Mouse (Mus musculus) embryonic facial prominence, embryonic 12.5 days (tissue): ENCODE data around the gene Cfap77. TPM values are rescaled to one million over a fixed set of nuclear protein-coding genes. Genes with fewer than 3 reads are reported as not detected.

Experiments used
- ATAC-seq: fragments of 200-750 bp; cut with Nextera tagmentation; 2 replicates; pipeline ENCODE4 v1.8.0; 2017; ENCODE audit not compliant: insufficient number of reproducible peaks, insufficient read depth, low FRiP score, low TSS enrichment
- H3K27ac ChIP-seq: fragments of 300-500 bp; sonication (generic); 2 replicates; pipeline ENCODE4 v1.5.1; 2016; ENCODE audit warnings: mild to moderate bottlenecking
- H3K27me3 ChIP-seq: fragments of 300-500 bp; sonication (generic); 2 replicates; pipeline ENCODE4 v1.6.1; 2016; ENCODE audit warnings: mild to moderate bottlenecking, moderate library complexity
- H3K36me3 ChIP-seq: fragments of 300-500 bp; sonication (generic); 2 replicates; pipeline ENCODE4 v1.6.1; 2016; ENCODE audit warnings: mild to moderate bottlenecking
- H3K4me1 ChIP-seq: fragments of 300-500 bp; sonication (generic); 2 replicates; pipeline ENCODE4 v1.6.1; 2016
- H3K4me2 ChIP-seq: fragments of 300-500 bp; sonication (generic); replicated peaks from 2 replicates; pipeline ENCODE4 v1.6.1; 2016; ENCODE audit warnings: mild to moderate bottlenecking, moderate library complexity
- H3K4me3 ChIP-seq: fragments of 300-500 bp; sonication (generic); 2 replicates; pipeline ENCODE4 v1.5.1; 2016; ENCODE audit warnings: mild to moderate bottlenecking
- H3K9ac ChIP-seq: fragments of 300-500 bp; sonication (generic); 2 replicates; pipeline ENCODE4 v1.6.1; 2016; ENCODE audit warnings: mild to moderate bottlenecking, moderate library complexity
- H3K9me3 ChIP-seq: fragments of 300-500 bp; sonication (generic); 2 replicates; pipeline ENCODE4 v1.6.1; 2016; ENCODE audit warnings: mild to moderate bottlenecking, moderate library complexity
- WGBS: fragments of 180-500 bp; shearing (Covaris S2); methylation state at CpG from one replicate; pipeline ENCODE4 v1.1.7; 2016; 5-methylcytosine and 5-hydroxymethylcytosine counted together
- polyA plus RNA-seq: library from polyadenylated mRNA; unstranded; fragments of >200 nt; fragmentation: Nextera tagmentation; extraction: Ambion mirVana; gene quantifications from 2 replicates; pipeline ENCODE4 v1.2.1, GENCODE M21; 2016

Cfap77 gene
- polyA plus RNA-seq, 1 experiment from 2014 or later, result 0.55 TPM

DNA sequence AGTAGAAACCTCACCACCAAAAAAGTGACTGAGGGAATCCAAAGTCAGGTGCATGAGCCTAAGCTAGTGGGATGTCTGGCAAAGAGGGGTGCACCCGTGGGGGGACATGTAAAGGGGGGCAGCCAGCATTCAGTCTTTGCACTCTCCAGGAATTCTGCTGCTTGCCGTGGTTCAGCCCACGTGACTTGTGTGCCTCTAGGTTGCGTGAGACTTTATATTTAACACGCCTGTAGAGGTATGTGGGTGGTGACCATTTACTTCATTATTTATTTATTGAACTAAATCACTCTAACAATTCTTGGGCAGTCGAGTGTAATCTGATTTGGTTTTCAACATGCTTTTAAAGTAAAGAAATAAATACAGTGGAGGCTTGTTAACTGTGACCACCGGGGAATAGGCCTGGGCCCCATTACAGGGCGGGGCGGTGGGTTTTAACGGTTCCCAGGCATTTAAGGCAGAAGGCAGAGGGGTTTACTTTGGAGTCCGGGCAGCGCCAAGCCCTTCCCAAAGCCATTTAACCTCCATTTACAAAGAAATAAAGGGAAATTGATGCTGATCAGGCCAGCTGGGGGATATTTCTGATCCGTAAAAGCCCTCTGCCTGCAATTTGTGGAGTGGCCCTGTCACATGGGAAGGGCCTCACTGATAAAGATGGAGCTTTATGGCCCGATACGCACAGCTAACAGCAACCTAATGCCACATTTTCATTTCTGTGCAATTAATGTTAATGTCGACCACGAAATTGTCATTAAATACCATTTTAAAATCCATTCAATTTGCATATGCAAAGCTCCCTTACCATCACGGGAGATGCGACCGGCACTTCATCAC, 74.6 kb downstream of the Cfap77 start:
- H3K27ac ChIP-seq, result no peak overlapping the region
- H3K4me2 ChIP-seq, result no peak overlapping the region
- no peaks in the 10 kb centered on the region for H3K9me3 ChIP-seq
- peaks cover 23% of the 10 kb centered on the region for H3K27me3 ChIP-seq
- no peak overlapping the region for H3K4me3 ChIP-seq
- no peaks in the 10 kb centered on the region for H3K36me3 ChIP-seq
- H3K4me1 ChIP-seq, result peaks cover 10% of the 10 kb centered on the region
- H3K9ac ChIP-seq, result no peak overlapping the region
- no peak for ATAC-seq
- 51% methylated on average over 20 of the region's 20 CpGs for WGBS

DNA sequence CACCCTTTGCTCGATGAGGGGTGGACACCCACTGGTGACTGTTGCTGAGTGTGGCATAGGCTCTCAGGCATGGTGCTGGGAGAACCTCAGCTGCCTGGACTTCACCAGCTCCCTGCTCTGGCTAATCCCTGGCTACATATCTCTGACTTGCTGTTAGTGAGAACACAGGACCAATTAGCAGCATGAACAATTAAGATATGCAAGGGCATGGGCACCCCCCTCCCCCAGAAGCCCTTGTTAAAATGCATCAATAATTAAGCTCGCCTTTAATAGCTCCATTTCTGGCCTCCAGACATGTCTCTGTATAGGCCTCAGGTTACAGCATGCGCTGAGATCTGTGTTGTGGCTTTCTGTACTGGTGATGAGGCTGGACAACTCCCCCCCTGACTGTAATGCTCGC, 76.4 kb downstream of the Cfap77 start:
- H3K27ac ChIP-seq, result no peak overlapping the region
- no peak overlapping the region for H3K4me3 ChIP-seq
- no peaks in the 10 kb centered on the region for H3K36me3 ChIP-seq
- H3K27me3 ChIP-seq, result peaks cover 29% of the 10 kb centered on the region
- WGBS, result 54% methylated on average over 4 of the region's 4 CpGs
- H3K9ac ChIP-seq, result no peak overlapping the region
- H3K4me1 ChIP-seq, result peaks cover 26% of the 10 kb centered on the region
- no peak overlapping the region for H3K4me2 ChIP-seq
- ATAC-seq, result no peak
- no peaks in the 10 kb centered on the region for H3K9me3 ChIP-seq

GRCm38 (mm10) chr2:28976635-28977034, 78.2 kb downstream of the Cfap77 start:
- 14% methylated on average over 7 of the region's 7 CpGs for WGBS
- Histone ChIP-seq H3K27me3 (peaks cover 30% of the 10 kb centered on the region), H3K4me2 (no peak overlapping the region), H3K4me3 (no peak overlapping the region), H3K36me3 (no peaks in the 10 kb centered on the region), H3K9me3 (no peaks in the 10 kb centered on the region), H3K27ac (no peak overlapping the region), H3K9ac (no peak overlapping the region), H3K4me1 (peaks cover 28% of the 10 kb centered on the region)
- ATAC-seq, result no peak; the same call in 1 of the 2 replicates

- Histone ChIP-seq H3K27ac (no peak overlapping the region), H3K9me3 (no peaks in the 10 kb centered on the region), H3K27me3 (peaks cover 30% of the 10 kb centered on the region), H3K9ac (no peak overlapping the region), H3K36me3 (no peaks in the 10 kb centered on the region), H3K4me1 (peaks cover 26% of the 10 kb centered on the region), H3K4me3 (no peak overlapping the region), H3K4me2 (no peak overlapping the region)
- 69% methylated on average over 5 of the region's 5 CpGs for WGBS
- no peak for ATAC-seq
These were observed 79.3 kb downstream of the Cfap77 start for GRCm38 (mm10) chr2:28975604-28976003.

DNA sequence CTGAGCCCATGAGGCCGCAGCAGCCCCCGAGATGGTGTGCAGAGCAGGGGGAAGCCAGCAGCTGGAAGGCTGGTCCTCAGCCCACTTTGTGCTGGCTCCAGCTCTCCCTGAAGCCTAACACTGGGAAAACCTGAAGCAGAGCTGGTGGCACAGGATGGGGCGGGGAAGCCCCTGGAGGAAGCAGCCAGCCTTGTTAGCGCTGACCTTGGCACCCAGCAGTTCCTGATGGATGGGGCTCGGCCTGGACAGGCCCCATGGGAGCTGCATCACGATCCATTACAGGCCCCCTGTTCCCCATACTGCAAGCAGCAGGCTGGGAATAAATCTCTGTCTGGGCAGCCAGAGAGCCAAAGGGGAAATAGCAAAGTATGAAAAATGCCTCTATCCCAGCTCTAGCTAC, 80.3 kb downstream of the Cfap77 start:
- H3K9ac ChIP-seq, result no peak overlapping the region

DNA sequence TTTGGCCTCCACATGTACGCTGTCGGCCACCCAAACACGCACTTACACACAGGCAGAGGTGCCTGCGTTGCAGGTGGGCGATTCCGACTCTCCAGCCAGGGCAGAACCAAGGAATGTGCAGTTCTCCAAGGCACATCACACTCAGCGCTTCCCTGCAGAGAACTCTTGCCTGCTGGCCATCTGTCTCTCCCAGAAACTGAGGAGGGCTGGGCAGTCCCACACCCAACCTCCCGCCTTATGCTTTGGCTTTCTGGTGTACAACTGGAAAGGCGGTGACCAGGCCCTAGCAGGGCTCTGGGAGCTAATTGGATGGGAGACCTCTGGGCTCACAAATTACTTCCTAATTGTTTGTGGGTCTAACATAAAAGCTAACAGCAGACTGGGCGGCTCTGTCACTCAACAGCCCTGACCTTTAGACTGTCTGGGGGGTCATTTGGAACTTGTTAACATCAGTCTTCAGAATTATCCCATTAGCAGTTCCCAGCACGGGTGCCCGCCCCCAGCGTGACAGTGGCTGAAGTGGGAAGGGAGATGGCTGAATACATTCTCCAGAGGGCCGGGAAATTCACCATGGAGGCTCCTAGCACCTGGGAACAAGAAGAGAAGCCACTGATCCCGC, 80.9 kb downstream of the Cfap77 start:
- no peak overlapping the region for H3K4me2 ChIP-seq
- peaks cover 38% of the 10 kb centered on the region for H3K27me3 ChIP-seq
- no peaks in the 10 kb centered on the region for H3K36me3 ChIP-seq
- peak; percentile 17; the same call in 1 of the 2 replicates for ATAC-seq
- H3K9me3 ChIP-seq, result no peaks in the 10 kb centered on the region
- peaks cover 18% of the 10 kb centered on the region for H3K4me1 ChIP-seq
- H3K27ac ChIP-seq, result no peak overlapping the region
- WGBS, result 31% methylated on average over 15 of the region's 15 CpGs
- H3K4me3 ChIP-seq, result no peak overlapping the region
- no peak overlapping the region for H3K9ac ChIP-seq

More for the DNA sequence above, 80.3 kb downstream of the Cfap77 start:
- peaks cover 32% of the 10 kb centered on the region for H3K27me3 ChIP-seq
- peaks cover 18% of the 10 kb centered on the region for H3K4me1 ChIP-seq
- H3K27ac ChIP-seq, result no peak overlapping the region
- ATAC-seq, result no peak
- H3K9me3 ChIP-seq, result no peaks in the 10 kb centered on the region
- H3K4me3 ChIP-seq, result no peak overlapping the region
- no peaks in the 10 kb centered on the region for H3K36me3 ChIP-seq
- no peak overlapping the region for H3K4me2 ChIP-seq
- 17% methylated on average over 5 of the region's 6 CpGs for WGBS

- no peak for ATAC-seq
- peaks cover 29% of the 10 kb centered on the region for H3K27me3 ChIP-seq
- H3K4me1 ChIP-seq, result peaks cover 18% of the 10 kb centered on the region
- no peak overlapping the region for H3K9ac ChIP-seq
- no peak overlapping the region for H3K4me2 ChIP-seq
- H3K4me3 ChIP-seq, result no peak overlapping the region
- H3K36me3 ChIP-seq, result no peaks in the 10 kb centered on the region
- H3K27ac ChIP-seq, result no peak overlapping the region
- WGBS, result 72% methylated on average over 14 of the region's 14 CpGs
- H3K9me3 ChIP-seq, result no peaks in the 10 kb centered on the region
These were observed 84.4 kb downstream of the Cfap77 start for GRCm38 (mm10) chr2:28970424-28970823.

DNA sequence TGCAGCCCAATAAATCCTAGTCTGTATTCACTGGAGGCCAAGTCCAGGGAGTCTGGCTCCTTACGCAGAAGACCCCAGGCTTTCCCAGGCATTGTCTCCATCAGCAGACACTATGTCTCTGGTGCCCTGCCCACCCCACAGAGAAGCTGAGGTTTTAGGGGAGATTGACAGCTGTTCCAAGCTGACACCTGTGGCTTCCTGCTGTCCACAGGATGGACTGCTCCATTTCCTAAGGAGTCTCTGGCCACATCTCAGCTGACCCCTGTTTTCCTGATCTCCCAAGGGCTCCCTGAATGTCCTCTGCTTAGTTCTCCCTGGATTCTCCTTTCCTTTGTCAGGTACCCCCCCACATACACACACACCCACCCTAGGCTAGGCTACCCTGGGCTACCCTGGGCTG, 86.6 kb downstream of the Cfap77 start:
- no peak overlapping the region for H3K4me2 ChIP-seq
- no peaks in the 10 kb centered on the region for H3K36me3 ChIP-seq
- H3K4me1 ChIP-seq, result 0 out of 2 replicates have a peak, but pooled peaks cover under 1% of the 10 kb centered on the region
- ATAC-seq, result no peak
- no peak overlapping the region for H3K4me3 ChIP-seq
- no peak overlapping the region for H3K27ac ChIP-seq
- WGBS, result 70% methylated on average over 1 of the region's 1 CpGs
- no peaks in the 10 kb centered on the region for H3K9me3 ChIP-seq
- H3K9ac ChIP-seq, result no peak overlapping the region
- peaks cover 21% of the 10 kb centered on the region for H3K27me3 ChIP-seq

DNA sequence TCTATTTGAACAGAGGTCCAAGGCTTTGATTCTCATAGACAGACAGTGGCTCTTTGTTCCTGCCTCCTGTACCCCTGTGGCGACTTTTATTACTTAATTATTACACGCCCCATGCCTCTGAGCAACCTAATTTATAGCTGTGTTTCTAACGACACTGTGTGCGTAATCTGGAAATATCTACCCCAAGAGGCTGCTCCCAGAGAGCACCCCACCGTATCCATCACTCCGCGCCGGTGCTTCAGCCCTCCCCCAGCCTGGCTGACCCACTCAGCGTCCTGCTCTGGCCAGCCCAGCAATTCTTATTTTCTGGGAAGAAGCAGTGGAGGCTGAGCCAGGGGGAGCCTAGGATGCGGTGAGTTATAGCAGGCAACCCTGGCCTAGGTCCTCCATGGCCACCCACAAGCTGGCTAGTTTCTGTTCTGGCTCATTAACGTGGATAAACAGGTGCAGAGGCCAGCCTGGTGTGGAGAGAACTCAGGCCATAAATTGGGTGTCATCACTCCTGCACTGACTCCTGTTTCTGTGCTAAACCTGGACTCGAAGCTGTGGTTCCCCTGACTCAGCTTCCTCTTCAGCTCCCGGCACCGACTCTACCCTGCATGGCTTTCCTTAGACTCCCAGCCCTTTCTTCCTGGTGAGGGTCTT, 88.6 kb downstream of the Cfap77 start:
- Histone ChIP-seq H3K27me3 (peaks cover 21% of the 10 kb centered on the region), H3K36me3 (no peaks in the 10 kb centered on the region), H3K9me3 (no peaks in the 10 kb centered on the region), H3K9ac (no peak overlapping the region), H3K4me2 (no peak overlapping the region), H3K4me3 (no peak overlapping the region), H3K4me1 (no peaks in the 10 kb centered on the region), H3K27ac (no peak overlapping the region)
- WGBS, result 46% methylated on average over 14 of the region's 14 CpGs
- ATAC-seq, result no peak

DNA sequence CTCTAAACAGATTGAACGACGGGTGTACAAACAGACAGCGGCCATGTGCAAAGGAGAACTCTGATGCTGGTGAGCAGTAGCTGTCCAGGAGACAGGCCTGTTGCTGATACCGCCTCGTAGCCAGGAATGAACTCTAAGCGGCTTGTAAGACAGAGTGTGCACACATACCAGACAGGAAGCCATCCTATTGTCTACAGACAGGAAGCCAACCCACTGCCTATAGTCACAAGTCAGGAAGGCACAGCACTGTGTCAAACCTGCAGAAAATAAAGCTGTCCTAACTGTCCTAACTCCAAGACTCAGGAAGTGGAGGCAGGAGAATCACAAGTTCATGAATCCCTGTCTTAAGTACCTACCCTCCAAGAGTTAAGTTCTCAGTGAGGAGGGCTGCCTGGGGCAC, 91.3 kb downstream of the Cfap77 start:
- ATAC-seq, result no peak
- WGBS, result 79% methylated on average over 6 of the region's 6 CpGs
- Histone ChIP-seq H3K36me3 (no peaks in the 10 kb centered on the region), H3K4me3 (no peak overlapping the region), H3K27me3 (peaks cover 15% of the 10 kb centered on the region), H3K9ac (no peak overlapping the region), H3K4me2 (no peak overlapping the region), H3K27ac (no peak overlapping the region), H3K9me3 (no peaks in the 10 kb centered on the region), H3K4me1 (no peaks in the 10 kb centered on the region)

GRCm38 (mm10) chr2:28961636-28962035, 93.2 kb downstream of the Cfap77 start:
- Histone ChIP-seq H3K36me3 (no peaks in the 10 kb centered on the region), H3K9me3 (no peaks in the 10 kb centered on the region), H3K4me2 (no peak overlapping the region), H3K9ac (no peak overlapping the region), H3K27ac (no peak overlapping the region), H3K4me3 (no peak overlapping the region), H3K4me1 (no peaks in the 10 kb centered on the region), H3K27me3 (peaks cover 4% of the 10 kb centered on the region)
- 71% methylated on average over 5 of the region's 5 CpGs for WGBS
- ATAC-seq, result no peak
